9 mouse cellular contexts compared by ENCODE assay signal in the genomic region with DNA sequence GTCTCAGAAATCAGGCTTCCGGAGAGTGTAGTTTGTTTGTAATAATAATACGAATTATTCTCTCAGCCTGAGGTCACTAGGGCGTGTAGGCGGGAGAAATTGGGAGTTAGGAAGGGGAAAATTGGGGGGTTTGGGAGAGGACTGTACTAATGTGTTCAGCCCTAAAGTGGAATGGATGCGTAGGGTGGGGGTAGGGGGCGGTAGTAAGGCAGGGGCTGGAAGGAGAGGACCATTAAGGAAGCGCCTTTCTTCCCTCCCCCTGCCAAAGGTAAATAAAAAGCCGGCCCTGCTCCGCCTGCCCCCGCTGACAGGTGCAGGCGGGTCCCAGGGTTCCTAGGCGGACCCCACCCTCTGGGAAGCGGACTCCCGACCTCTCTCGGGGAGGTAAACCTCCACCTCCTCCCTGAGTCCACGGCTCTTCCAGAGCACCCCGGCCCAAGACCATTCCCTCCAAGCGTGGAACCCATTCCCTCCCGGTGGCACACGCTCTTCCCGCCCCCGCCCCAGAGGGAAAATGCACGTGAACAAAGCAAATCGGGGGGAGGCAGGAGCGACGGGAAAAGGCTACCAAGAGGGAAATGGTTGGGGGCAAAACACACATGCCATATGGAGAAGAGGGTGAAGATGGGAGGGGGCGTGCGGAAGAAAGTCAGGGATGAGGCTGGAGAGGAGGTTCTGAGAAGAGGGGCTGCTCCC. TPM values are rescaled to one million over a fixed set of nuclear protein-coding genes. Genes with fewer than 3 reads are reported as not detected.
A peak's percentile ranks its signal among the peaks of the same experiment; 100 is the strongest.
DNase-seq lines count a peak whose midpoint lies in the region; ATAC-seq and TF ChIP-seq lines count a peak whose summit lies in the region.
"Had no signal": no experiment of that assay in that cellular context is flagged by ENCODE, and none has a peak within 500 bp of the region (broad histone marks: within the 10 kb centered on the region; RNA-seq: fewer than 3 reads in every experiment).

No protein-coding gene starts in this region.

- H3K4me3 ChIP-seq in heart, postnatal 0 days (ENCODE audit: low read depth, low read length) = peak overlapping the region; percentile 62
- H3K4me3 ChIP-seq in forebrain, embryonic 12.5 days (replicated peaks) = peak overlapping the region; percentile 81
- peak overlapping the region; percentile 41; the same call in 1 of the 2 replicates for H3K4me3 ChIP-seq in liver, postnatal 0 days (ENCODE audit: low read depth, low read length)

- H3K27me3 ChIP-seq in heart, postnatal 0 days (ENCODE audit: control insufficient read depth, insufficient read depth, low read length) = peaks cover 37% of the 10 kb centered on the region
- no peaks in the 10 kb centered on the region for H3K27me3 ChIP-seq in forebrain, embryonic 12.5 days
- peaks cover 49% of the 10 kb centered on the region for H3K27me3 ChIP-seq in liver, postnatal 0 days (ENCODE audit: insufficient read depth, low read length)

- no peak; the same call in 1 of the 2 replicates for ATAC-seq in heart, postnatal 0 days (ENCODE audit: insufficient read depth, low read depth)
- peak; percentile 43 for ATAC-seq in forebrain, embryonic 12.5 days (ENCODE audit: low FRiP score)
- no peak for ATAC-seq in liver, postnatal 0 days

- DNase-seq in heart, postnatal 0 days (ENCODE audit: low spot score) = no peak
- DNase-seq in heart, postnatal 36 days = no peak
- DNase-seq in ZHBTc4 (ENCODE audit: low read depth, low spot score) = peak; percentile 12
- DNase-seq in liver, postnatal 0 days = no peak
- no peak for DNase-seq in urinary bladder, postnatal 36 days (ENCODE audit: low spot score in 2 of 2)
- DNase-seq in ovary, adult 18-20 months (ENCODE audit: low spot score) = no peak
- no peak for DNase-seq in adrenal gland, postnatal 25 days

- WGBS in heart, postnatal 0 days = 3% methylated on average over 28 of the region's 28 CpGs
- WGBS in forebrain, embryonic 12.5 days = under 1% methylated on average over 28 of the region's 28 CpGs
- WGBS in liver, postnatal 0 days (ENCODE audit: insufficient replicate concordance) = 3% methylated on average over 28 of the region's 28 CpGs

- H3K27ac ChIP-seq in heart, postnatal 0 days (ENCODE audit: low read depth) = no peak overlapping the region
- H3K27ac ChIP-seq in forebrain, embryonic 12.5 days = peak overlapping the region; percentile 91
- H3K27ac ChIP-seq in liver, postnatal 0 days (ENCODE audit: low read depth) = no peak overlapping the region
- H3K27ac ChIP-seq: liver, embryonic 14.5 days had no signal

- no peak overlapping the region; the same call in 1 of the 2 replicates for H3K9ac ChIP-seq in heart, postnatal 0 days (replicated peaks; ENCODE audit: low read depth, low read length)
- H3K9ac ChIP-seq in forebrain, embryonic 12.5 days = peak overlapping the region; percentile 82
- H3K9ac ChIP-seq in liver, postnatal 0 days (replicated peaks) = no peak overlapping the region
- H3K9ac ChIP-seq: liver, embryonic 14.5 days had no signal

- peak overlapping the region; percentile 93 for H3K4me2 ChIP-seq in heart, postnatal 0 days (ENCODE audit: low read depth, low read length)
- H3K4me2 ChIP-seq in forebrain, embryonic 12.5 days = peak overlapping the region; percentile 91
- peak overlapping the region; percentile 74; the same call in 1 of the 2 replicates for H3K4me2 ChIP-seq in liver, postnatal 0 days (ENCODE audit: low read depth, low read length)

- no peaks in the 10 kb centered on the region for H3K36me3 ChIP-seq in heart, postnatal 0 days (replicated peaks; ENCODE audit: control insufficient read depth, insufficient read depth, low read length)
- H3K36me3 ChIP-seq in forebrain, embryonic 12.5 days (replicated peaks) = peaks cover 5% of the 10 kb centered on the region
- H3K36me3 ChIP-seq in liver, postnatal 0 days (replicated peaks; ENCODE audit: insufficient read depth, low read length) = no peaks in the 10 kb centered on the region

- TF ChIP-seq CTCF in heart, postnatal 0 days (IDR thresholded peaks at IDR 0.05; ENCODE audit: low read depth) = no peak
- no peak for TF ChIP-seq CTCF in liver, postnatal 0 days (IDR thresholded peaks at IDR 0.05; ENCODE audit: low read depth)

- intact Hi-C loops in heart, postnatal 36 days (cut with DNase I) = loop anchor here (2.0 to 10.0 kb wide), 2 partner anchors 57 to 559 kb away; no protein-coding TSS in a partner anchor

- H3K4me1 ChIP-seq in heart, postnatal 0 days (ENCODE audit: control insufficient read depth, insufficient read depth) = peaks cover 11% of the 10 kb centered on the region; the same call in 1 of the 2 replicates
- H3K4me1 ChIP-seq in forebrain, embryonic 12.5 days = peaks cover 22% of the 10 kb centered on the region; the same call in 1 of the 2 replicates
- peaks cover 8% of the 10 kb centered on the region for H3K4me1 ChIP-seq in liver, postnatal 0 days (ENCODE audit: insufficient read depth)

- no peaks in the 10 kb centered on the region for H3K9me3 ChIP-seq in heart, postnatal 0 days (replicated peaks; ENCODE audit: control insufficient read depth, low read length)
- H3K9me3 ChIP-seq in forebrain, embryonic 12.5 days = no peaks in the 10 kb centered on the region
- H3K9me3 ChIP-seq in liver, postnatal 0 days (ENCODE audit: low read length) = no peaks in the 10 kb centered on the region

- TF ChIP-seq EP300 in heart, postnatal 0 days (IDR thresholded peaks at IDR 0.05; ENCODE audit: low read depth) = no peak
- no peak for TF ChIP-seq EP300 in liver, postnatal 0 days (IDR thresholded peaks at IDR 0.05; ENCODE audit: low read depth)

RNA-seq across cellular contexts. Expression of gene Fam131b, which starts 0.9 kb away (rescaled TPM):
- 0.88 and 1.4 TPM in 2 replicates for total RNA-seq in heart, postnatal 0 days (2014; rRNA removed; ENCODE audit: low replicate concordance)
- 0.08 TPM in 2 replicates for polyA plus RNA-seq in heart, postnatal 0 days (2015; fragmentation: Nextera tagmentation; extraction: Ambion mirVana)
- total RNA-seq in heart, postnatal 36 days (2021) = under 1 TPM; 0.54 to 0.89 TPM
- 3.6 and 4.7 TPM in 2 replicates for polyA plus RNA-seq in forebrain, embryonic 12.5 days (2016; fragmentation: Nextera tagmentation; extraction: Ambion mirVana)
- polyA plus RNA-seq in liver, postnatal 0 days (2015; fragmentation: Nextera tagmentation; extraction: Ambion mirVana) = not detected in 2 replicates
- total RNA-seq in adrenal gland, postnatal 25 days (2021) = 0.24 TPM in 1 of 2 replicates, not detected in the other

RNA-seq across cellular contexts. Expression of gene Zyx, which starts 25.9 kb away (rescaled TPM):
- total RNA-seq in heart, postnatal 0 days (2014; rRNA removed; ENCODE audit: low replicate concordance) = 96.2 and 140 TPM in 2 replicates
- 86.4 and 89.9 TPM in 2 replicates for polyA plus RNA-seq in heart, postnatal 0 days (2015; fragmentation: Nextera tagmentation; extraction: Ambion mirVana)
- 10 to 100 TPM; 57.9 to 62.6 TPM for total RNA-seq in heart, postnatal 36 days (2021)
- polyA plus RNA-seq in forebrain, embryonic 12.5 days (2016; fragmentation: Nextera tagmentation; extraction: Ambion mirVana) = 66.6 and 71.1 TPM in 2 replicates
- polyA plus RNA-seq in liver, postnatal 0 days (2015; fragmentation: Nextera tagmentation; extraction: Ambion mirVana) = 55.3 and 57.8 TPM in 2 replicates
- 105 and 140 TPM in 2 replicates for total RNA-seq in adrenal gland, postnatal 25 days (2021)

RNA-seq across cellular contexts. Expression of gene Clcn1, which starts 37.0 kb away (rescaled TPM):
- 0.04 TPM in 1 of 2 replicates, not detected in the other for total RNA-seq in heart, postnatal 0 days (2014; rRNA removed; ENCODE audit: low replicate concordance)
- polyA plus RNA-seq in heart, postnatal 0 days (2015; fragmentation: Nextera tagmentation; extraction: Ambion mirVana) = 0.44 and 0.64 TPM in 2 replicates
- total RNA-seq in heart, postnatal 36 days (2021) = 1 to 10 TPM; 4.3 to 5.8 TPM
- polyA plus RNA-seq in forebrain, embryonic 12.5 days (2016; fragmentation: Nextera tagmentation; extraction: Ambion mirVana) = 1.7 and 2.2 TPM in 2 replicates
- 0.09 TPM in 1 of 2 replicates, not detected in the other for polyA plus RNA-seq in liver, postnatal 0 days (2015; fragmentation: Nextera tagmentation; extraction: Ambion mirVana)
- total RNA-seq in adrenal gland, postnatal 25 days (2021) = 0.21 TPM in 1 of 2 replicates, not detected in the other

RNA-seq across cellular contexts. Expression of gene Epha1, which starts 49.5 kb away (rescaled TPM):
- 0.35 TPM in 1 of 2 replicates, not detected in the other for total RNA-seq in heart, postnatal 0 days (2014; rRNA removed; ENCODE audit: low replicate concordance)
- 0.33 and 0.48 TPM in 2 replicates for polyA plus RNA-seq in heart, postnatal 0 days (2015; fragmentation: Nextera tagmentation; extraction: Ambion mirVana)
- total RNA-seq in heart, postnatal 36 days (2021) = under 1 TPM; 0.16 to 0.33 TPM
- 0.69 and 1.4 TPM in 2 replicates for polyA plus RNA-seq in forebrain, embryonic 12.5 days (2016; fragmentation: Nextera tagmentation; extraction: Ambion mirVana)
- polyA plus RNA-seq in liver, postnatal 0 days (2015; fragmentation: Nextera tagmentation; extraction: Ambion mirVana) = 16.8 and 18.7 TPM in 2 replicates
- 0.48 and 0.55 TPM in 2 replicates for total RNA-seq in adrenal gland, postnatal 25 days (2021)

RNA-seq across cellular contexts. Expression of gene Casp2, which starts 58.7 kb away (rescaled TPM):
- total RNA-seq in heart, postnatal 0 days (2014; rRNA removed; ENCODE audit: low replicate concordance) = 25.8 and 39.6 TPM in 2 replicates
- polyA plus RNA-seq in heart, postnatal 0 days (2015; fragmentation: Nextera tagmentation; extraction: Ambion mirVana) = 14.9 and 15.2 TPM in 2 replicates
- total RNA-seq in heart, postnatal 36 days (2021) = 10 to 100 TPM; 10.8 to 11.3 TPM
- 74.0 and 79.8 TPM in 2 replicates for polyA plus RNA-seq in forebrain, embryonic 12.5 days (2016; fragmentation: Nextera tagmentation; extraction: Ambion mirVana)
- polyA plus RNA-seq in liver, postnatal 0 days (2015; fragmentation: Nextera tagmentation; extraction: Ambion mirVana) = 10.3 and 11.1 TPM in 2 replicates
- total RNA-seq in adrenal gland, postnatal 25 days (2021) = 29.7 and 36.5 TPM in 2 replicates
